Mouse (Mus musculus) effector memory CD4-positive, alpha-beta T cell, adult 5 months (primary cell): ENCODE data around the gene Tlk2. TPM values are rescaled to one million over a fixed set of nuclear protein-coding genes. Genes with fewer than 3 reads are reported as not detected.

Experiments
- polyA plus RNA-seq: library from polyadenylated mRNA; unstranded; fragments of 100-300 nt; shearing (Covaris generic); gene quantifications from one replicate; pipeline ENCODE4 v1.2.1, GENCODE M21; 2017

Gene Tlk2
- 31.5 TPM for polyA plus RNA-seq

DNA sequence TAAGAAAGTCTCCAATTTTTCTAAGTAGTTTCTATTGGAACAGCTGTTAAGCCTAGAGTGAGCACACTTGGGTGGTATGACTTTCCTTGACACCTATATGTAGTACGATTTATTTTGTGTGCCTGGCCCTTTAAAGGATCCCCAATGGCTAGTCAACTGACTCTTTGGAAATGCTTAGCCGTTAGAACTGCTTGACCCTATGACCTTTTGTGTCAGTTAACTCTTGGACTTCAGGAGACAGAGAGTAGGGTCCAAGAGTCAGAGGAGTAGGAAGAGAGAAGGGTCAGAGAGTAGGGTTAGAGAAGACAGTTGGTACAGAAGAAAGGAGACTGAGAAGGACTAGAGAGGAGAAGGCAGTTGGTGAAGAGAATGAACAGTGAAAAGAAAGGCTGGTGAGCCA is at the start of gene Tlk2:
Gene Tlk2 (plus strand): TSS at position 292 of the 400 bp plus-strand sequence.

DNA sequence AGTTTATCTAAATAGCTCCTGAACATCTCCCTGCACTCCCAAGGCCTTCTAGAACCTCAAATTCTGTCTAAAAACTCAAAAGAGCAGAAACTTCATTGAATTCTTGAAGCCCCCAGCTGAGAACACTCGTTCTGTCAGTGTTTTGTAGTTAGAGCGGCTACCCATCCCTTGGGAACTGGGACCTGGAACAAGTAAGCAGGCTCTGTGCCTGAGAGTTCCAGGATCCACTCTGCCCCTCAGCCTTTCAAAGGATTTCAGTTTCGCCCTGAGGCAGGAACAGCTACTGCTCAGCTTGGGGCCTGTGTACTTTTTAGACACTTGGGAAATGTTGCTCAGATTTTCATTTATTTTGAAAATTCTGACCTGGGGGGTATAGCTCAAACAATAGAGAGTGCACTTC is 32.0 kb upstream of the Tlk2 start, which contains the start of gene Gm10842:
Gene Gm10842 (plus strand): TSS at position 301 of the 400 bp plus-strand sequence.

DNA sequence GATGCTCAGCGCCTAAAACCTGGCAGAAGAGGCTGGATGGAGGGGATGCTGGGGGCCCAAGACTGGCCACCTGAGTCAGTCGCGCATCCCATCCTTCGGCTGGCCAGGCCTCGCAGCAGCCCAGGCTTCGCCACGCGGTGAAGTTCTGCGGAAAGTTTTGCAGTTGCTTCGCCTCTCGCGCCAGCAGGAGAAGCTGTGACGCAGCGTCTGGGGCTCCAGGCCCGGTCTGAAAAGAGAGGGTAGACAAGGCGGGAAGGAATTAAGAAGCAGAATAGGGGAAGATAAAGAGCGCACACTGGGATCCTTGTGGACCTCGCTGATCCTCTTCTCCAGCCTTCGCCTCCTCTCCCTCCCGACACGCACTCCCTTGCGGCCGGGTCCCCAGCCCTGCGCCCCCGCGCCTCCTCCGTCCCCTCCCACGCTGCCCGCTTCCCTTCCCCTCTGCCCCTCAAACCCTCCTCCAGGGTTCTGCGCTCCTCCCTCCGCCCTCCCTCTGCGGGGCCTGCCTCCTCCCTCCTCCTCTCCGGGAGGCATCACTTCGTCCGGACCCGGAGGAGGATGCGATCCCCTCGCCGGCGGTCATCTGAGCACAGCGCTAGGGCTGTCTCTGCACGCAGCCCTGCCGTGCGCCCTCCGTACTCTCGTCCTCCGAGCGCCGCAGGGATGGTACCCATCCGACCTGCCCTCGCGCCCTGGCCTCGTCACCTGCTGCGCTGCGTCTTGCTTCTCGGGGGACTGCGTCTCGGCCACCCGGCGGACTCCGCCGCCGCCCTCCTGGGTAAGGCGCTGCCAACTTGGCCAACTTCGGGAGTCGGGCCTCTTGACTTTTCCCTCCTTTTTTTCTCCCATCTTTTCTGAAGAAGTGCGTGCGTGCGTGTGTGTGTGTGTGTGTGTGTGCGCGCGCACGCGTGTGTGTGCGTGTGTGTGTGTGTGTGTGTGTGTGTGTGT is 113.8 kb downstream of the Tlk2 start, which contains the start of gene Mrc2:
Gene Mrc2 (plus strand): TSS at position 520 of the 948 bp plus-strand sequence.

Other genes with a start within 250 kb of the Tlk2 start
- not detected for gene Efcab3, start 115.2 kb upstream of the Tlk2 start, polyA plus RNA-seq
- 19.5 TPM for gene Mettl2, start 52.4 kb upstream of the Tlk2 start, polyA plus RNA-seq
- not detected for gene Gm10842, start 31.9 kb upstream of the Tlk2 start, polyA plus RNA-seq
- not detected for gene Mrc2, start 113.8 kb downstream of the Tlk2 start, polyA plus RNA-seq